Mouse (Mus musculus) liver, embryonic 13.5 days (tissue): Measurements from ENCODE around the gene Dohh. TPM values are rescaled to one million over a fixed set of nuclear protein-coding genes. Genes with fewer than 3 reads are reported as not detected.

ENCODE experiments used
- ATAC-seq: fragments of 200-750 bp; cut with Nextera tagmentation; 2 replicates; pipeline ENCODE4 v1.8.0; 2017; ENCODE audit warnings: low read depth, mild to moderate bottlenecking, moderate number of reproducible peaks, moderate library complexity
- DNase-seq: peaks from one replicate; pipeline ENCODE4 v3.0.0; 2022
- H3K27ac ChIP-seq: fragments of 300-500 bp; sonication (generic); 2 replicates; pipeline ENCODE4 v1.5.1; 2015; ENCODE audit warnings: moderate library complexity, mild to moderate bottlenecking, inconsistent platforms
- H3K27me3 ChIP-seq: fragments of 300-500 bp; sonication (generic); 2 replicates; pipeline ENCODE4 v1.6.1; 2015; ENCODE audit warnings: mild to moderate bottlenecking, inconsistent platforms
- H3K36me3 ChIP-seq: fragments of 300-500 bp; sonication (generic); 2 replicates; pipeline ENCODE4 v1.6.1; 2015; ENCODE audit warnings: mild to moderate bottlenecking, inconsistent platforms
- H3K4me1 ChIP-seq: fragments of 300-500 bp; sonication (generic); replicated peaks from 2 replicates; pipeline ENCODE4 v1.6.1; 2015; ENCODE audit warnings: inconsistent platforms
- H3K4me2 ChIP-seq: fragments of 300-500 bp; sonication (generic); 2 replicates; pipeline ENCODE4 v1.6.1; 2015; ENCODE audit warnings: inconsistent platforms, mild to moderate bottlenecking, moderate library complexity
- H3K4me3 ChIP-seq: fragments of 300-500 bp; sonication (generic); replicated peaks from 2 replicates; pipeline ENCODE4 v1.5.1; 2015; ENCODE audit warnings: mild to moderate bottlenecking, inconsistent platforms
- H3K9ac ChIP-seq: fragments of 300-500 bp; sonication (generic); 2 replicates; pipeline ENCODE4 v1.6.1; 2015; ENCODE audit warnings: mild to moderate bottlenecking, inconsistent platforms
- H3K9me3 ChIP-seq: fragments of 300-500 bp; sonication (generic); replicated peaks from 2 replicates; pipeline ENCODE4 v1.6.1; 2016; ENCODE audit warnings: inconsistent platforms
- WGBS: fragments of 180-500 bp; shearing (Covaris S2); methylation state at CpG from one replicate; pipeline ENCODE4 v1.1.7; 2015; ENCODE audit not compliant: insufficient replicate concordance; 5-methylcytosine and 5-hydroxymethylcytosine counted together
- polyA plus RNA-seq: library from polyadenylated mRNA; unstranded; fragments of >200 nt; fragmentation: Nextera tagmentation; extraction: Ambion mirVana; gene quantifications from 2 replicates; pipeline ENCODE4 v1.2.1, GENCODE M21; 2015

Gene Dohh
- polyA plus RNA-seq, 1 experiment from 2014 or later: 68.7 TPM

DNA sequence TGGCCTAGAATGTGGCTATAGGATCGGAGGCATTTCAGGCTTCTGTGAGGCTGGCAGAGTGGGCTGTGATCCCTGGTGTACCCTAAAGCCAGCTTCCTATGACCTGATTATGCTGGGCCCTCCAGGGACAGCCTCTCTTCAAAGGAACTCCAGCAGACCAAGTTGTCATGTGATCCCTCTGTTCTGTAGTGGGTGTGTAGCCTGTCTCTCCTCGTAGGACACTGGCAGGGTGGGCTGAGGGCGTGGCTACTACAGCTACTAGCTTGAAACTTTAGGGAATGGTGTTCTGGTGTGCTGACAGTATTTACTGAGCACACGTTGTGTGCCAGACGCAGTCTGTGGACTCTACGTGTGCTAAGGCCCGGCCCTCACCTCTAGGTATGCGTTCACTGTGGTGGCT lies 23.5 kb upstream of the Dohh start:
- no peaks in the 10 kb centered on the region for H3K9me3 ChIP-seq
- 70% methylated on average over 8 of the region's 8 CpGs for WGBS
- no peaks in the 10 kb centered on the region for H3K27me3 ChIP-seq
- H3K4me1 ChIP-seq: peaks cover 92% of the 10 kb centered on the region
- peak overlapping the region; percentile 98 for H3K27ac ChIP-seq
- ATAC-seq (no peak), DNase-seq (no peak)
- peak overlapping the region; percentile 95 for H3K4me2 ChIP-seq
- peaks cover 46% of the 10 kb centered on the region for H3K36me3 ChIP-seq
- peak overlapping the region; percentile 20 for H3K4me3 ChIP-seq
- H3K9ac ChIP-seq: peak overlapping the region; percentile 99

DNA sequence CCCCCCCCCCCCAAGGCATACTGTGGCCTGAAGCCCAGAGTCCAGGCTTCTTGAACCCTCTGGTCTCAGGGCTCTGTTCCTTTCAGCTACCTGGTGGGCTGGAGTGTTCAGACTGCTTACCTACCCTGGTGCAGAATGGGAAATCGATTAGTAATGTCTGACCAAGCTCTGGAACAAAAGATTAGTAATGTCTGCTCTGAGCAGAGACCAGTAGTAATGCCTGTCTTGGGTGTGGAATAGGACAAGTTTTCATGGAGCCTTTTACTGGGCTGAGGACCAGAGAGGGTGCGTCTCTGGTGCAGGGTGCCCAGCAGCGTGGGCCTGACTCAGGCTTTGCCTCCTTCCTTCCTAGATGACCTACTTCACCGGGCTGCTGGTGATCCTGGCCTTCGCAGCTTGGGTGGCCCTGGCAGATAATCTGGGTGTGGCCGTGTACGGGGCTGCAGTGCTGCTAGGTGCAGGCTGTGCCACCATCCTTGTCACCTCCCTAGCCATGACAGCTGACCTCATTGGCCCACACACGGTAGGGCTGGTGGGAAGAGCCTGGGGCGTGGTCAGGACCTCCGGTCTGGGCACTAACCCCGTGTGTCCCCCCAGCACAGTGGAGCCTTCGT lies 21.8 kb upstream of the Dohh start:
- Histone ChIP-seq H3K4me1 (peaks cover 96% of the 10 kb centered on the region), H3K4me3 (peak overlapping the region; percentile 29), H3K4me2 (peak overlapping the region; percentile 95), H3K9me3 (no peaks in the 10 kb centered on the region), H3K27ac (peak overlapping the region; percentile 98), H3K36me3 (peaks cover 60% of the 10 kb centered on the region), H3K9ac (peak overlapping the region; percentile 99), H3K27me3 (no peaks in the 10 kb centered on the region)
- ATAC-seq (peak; percentile 88), DNase-seq (peak; percentile 87)
- WGBS: 22% methylated on average over 12 of the region's 12 CpGs

DNA sequence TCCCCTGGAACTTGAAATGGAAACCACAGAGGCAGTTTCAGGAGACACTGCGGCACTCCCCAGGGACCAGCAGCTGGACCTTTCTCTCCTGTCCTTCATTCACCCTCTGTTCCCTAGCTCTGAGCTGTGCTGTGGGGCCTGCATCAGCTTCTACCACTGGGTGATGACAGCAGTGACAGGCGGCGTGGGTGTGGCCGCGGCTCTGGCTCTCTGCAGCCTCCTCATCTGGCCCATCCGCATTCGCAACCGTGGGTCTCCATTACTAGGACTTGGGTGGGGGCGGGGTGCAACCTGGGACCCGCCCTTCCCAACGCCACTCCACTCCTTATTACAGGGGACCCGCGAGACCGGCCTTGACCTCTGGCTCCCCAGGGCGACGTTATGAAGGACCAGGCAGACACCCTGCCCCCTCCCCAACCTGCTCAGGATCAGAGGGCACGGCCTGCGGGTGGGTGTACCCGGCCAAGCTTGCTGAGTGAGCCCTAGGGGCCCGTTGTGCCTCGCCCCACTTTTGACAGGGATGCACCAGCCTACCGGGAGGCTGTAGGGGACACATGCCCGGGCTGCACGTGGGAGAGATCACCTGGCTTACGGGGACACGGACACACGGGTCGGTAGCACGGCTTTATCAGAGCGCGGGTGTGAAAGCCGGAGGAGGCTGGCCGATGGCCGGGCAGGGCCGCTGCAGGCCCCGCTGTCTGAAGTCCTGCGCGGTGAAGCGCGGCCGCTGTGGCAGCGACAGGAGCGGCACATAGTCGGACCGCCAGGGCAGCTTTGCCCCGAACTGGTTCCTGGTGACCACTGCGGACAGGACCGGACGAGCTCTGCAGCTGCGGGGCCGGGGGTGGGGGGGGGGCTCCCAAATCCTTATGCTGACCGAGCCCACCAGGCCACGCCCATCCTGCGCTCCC lies 20.5 kb upstream of the Dohh start:
- peak; percentile 24 for ATAC-seq
- 55% methylated on average over 54 of the region's 54 CpGs for WGBS
- no peak for DNase-seq
- H3K4me2 ChIP-seq: peak overlapping the region; percentile 95
- H3K27ac ChIP-seq: peak overlapping the region; percentile 98
- H3K9me3 ChIP-seq: no peaks in the 10 kb centered on the region
- H3K9ac ChIP-seq: peak overlapping the region; percentile 99
- H3K4me3 ChIP-seq: peak overlapping the region; percentile 29
- H3K36me3 ChIP-seq: peaks cover 73% of the 10 kb centered on the region
- H3K27me3 ChIP-seq: no peaks in the 10 kb centered on the region
- peaks cover 96% of the 10 kb centered on the region for H3K4me1 ChIP-seq

DNA sequence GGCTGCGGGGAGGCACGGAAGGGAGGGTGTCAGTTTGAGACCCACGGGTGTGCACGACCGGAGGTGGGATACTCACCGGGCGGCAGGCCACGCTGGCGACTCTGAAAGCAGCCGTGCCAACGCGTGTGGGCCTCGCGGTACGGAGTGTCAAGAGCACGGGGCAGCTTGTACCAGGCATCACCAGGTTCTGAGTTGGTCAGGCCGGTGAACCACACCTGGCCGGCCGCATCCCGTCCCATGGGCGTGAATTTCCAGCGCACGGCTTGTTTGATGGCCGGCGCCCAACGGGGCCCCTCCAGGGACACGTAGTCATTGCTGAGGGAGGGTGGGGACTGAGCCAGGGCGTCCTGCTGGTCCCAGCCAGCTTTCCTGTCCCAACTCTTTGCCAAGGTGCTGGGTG lies 19.6 kb upstream of the Dohh start:
- Histone ChIP-seq H3K9me3 (no peaks in the 10 kb centered on the region), H3K4me1 (peaks cover 87% of the 10 kb centered on the region), H3K27me3 (no peaks in the 10 kb centered on the region), H3K4me3 (peak overlapping the region; percentile 29; the same call in 1 of the 2 replicates), H3K9ac (peak overlapping the region; percentile 99), H3K27ac (peak overlapping the region; percentile 98), H3K4me2 (peak overlapping the region; percentile 95), H3K36me3 (peaks cover 82% of the 10 kb centered on the region)
- ATAC-seq: no peak
- 47% methylated on average over 28 of the region's 28 CpGs for WGBS
- DNase-seq: no peak

DNA sequence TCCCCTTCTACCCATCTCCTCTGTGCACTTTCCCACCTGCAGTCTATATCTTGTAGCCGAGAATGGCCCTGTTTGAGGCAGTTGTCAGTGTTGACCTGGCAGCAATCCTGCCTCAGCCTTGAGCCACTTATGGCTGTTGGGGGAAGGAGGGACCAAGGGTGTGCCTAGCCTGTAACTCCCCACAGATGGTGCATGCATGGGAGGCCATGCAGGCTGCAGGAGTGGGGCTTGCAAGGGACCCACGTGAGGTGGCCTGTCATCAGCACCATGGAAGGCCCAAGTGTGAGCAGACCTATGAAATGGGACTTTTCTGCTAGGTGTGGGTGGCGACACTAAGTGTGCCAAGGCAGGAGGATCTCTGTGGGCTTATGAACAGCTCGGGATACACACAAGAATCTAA lies 19.2 kb upstream of the Dohh start:
- H3K27me3 ChIP-seq: no peaks in the 10 kb centered on the region
- H3K4me3 ChIP-seq: no peak overlapping the region
- H3K9me3 ChIP-seq: no peaks in the 10 kb centered on the region
- peak overlapping the region; percentile 95; the same call in 1 of the 2 replicates for H3K4me2 ChIP-seq
- peak overlapping the region; percentile 99 for H3K9ac ChIP-seq
- ATAC-seq (no peak), DNase-seq (no peak)
- peaks cover 82% of the 10 kb centered on the region for H3K36me3 ChIP-seq
- 48% methylated on average over 4 of the region's 4 CpGs for WGBS
- peak overlapping the region; percentile 98 for H3K27ac ChIP-seq
- peaks cover 82% of the 10 kb centered on the region for H3K4me1 ChIP-seq

DNA sequence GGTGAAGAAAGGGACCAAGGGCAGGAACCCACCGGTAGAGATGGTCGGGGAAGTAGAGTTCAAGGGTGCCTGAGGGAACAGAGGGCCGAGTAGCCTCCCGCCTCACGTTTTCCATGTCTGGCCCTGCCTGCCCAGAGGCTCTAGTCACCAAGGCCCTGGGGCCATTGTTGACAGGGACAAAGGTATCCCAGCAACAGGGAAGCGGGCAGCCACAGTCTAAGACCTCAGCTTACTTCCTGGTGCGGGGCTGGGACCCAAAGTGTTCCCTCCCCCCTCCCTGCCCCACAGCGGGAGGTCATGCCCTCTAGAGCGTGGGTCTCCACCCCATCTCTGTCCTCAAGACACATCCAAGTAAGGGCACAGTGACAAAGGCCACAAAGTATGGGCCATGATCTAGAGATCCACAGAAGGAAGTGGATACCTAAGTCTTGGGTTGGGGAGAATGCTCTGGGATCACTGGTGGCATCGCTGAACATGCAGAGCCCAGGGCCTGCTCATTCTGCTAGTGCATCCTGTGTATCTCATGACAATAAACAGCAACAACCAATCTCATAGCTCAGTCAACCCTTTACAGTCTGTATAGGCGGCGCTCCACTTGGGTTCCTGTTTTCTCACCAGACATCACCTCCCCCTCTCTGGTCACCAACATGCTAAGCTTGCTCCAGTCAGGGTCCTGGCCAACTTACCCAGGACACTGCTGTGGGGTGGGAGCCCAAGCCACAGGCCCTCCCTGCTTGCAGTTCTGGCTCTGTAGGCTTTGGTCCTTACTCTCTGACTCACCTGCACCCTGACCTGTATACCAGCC lies 18.4 kb upstream of the Dohh start, which contains the start of gene 4930404N11Rik:
4930404N11Rik (minus strand) TSS at position 145 of the 805 bp plus-strand sequence.
- H3K4me2 ChIP-seq: peak within 1 kb of the TSS; percentile 95
- H3K4me1 ChIP-seq: peaks cover 74% of the 10 kb centered on the region

DNA sequence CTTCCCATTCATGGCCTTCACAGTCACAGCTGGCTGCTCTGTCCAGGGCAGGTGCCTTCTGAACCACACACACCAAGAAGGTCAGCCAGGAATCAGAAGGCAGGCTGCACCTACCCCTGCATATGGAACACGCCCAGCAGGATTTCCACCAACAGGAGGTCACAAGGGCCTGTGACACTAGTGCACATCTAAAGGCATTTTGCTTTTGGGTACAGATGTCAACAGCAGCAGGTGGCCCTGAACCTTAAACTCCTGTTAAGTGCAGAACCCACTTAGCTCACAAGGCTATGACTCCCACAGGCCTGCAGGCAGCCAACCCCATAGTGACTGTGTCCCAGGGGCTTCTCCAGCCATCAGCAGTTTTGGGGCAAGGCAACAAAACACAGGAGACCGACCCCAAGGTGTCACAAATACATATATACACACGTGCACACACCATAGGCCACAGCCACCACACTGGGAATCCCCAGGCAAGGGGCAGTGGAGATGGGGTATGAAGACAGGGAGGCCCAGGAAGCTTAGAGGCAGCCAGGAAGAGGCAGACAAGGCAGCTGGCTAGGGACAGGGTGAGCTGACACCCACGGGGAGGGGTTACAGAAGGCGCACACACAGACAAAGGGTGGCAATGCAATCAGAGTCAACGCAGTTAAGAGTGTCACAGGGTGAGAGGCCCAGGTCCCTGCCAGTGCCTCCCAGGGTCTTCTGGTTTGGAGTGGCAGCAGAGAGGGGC lies 17.6 kb upstream of the Dohh start:
- no peak overlapping the region for H3K4me3 ChIP-seq
- no peak for ATAC-seq

More for the DNA sequence above, 18.4 kb upstream of the Dohh start, which contains the start of gene 4930404N11Rik:
- H3K9me3 ChIP-seq: no peaks in the 10 kb centered on the region
- peak within 1 kb of the TSS; percentile 29; the same call in 1 of the 2 replicates for H3K4me3 ChIP-seq
- 30% methylated on average over 12 of the region's 12 CpGs for WGBS
- ATAC-seq (no peak), DNase-seq (no peak)
- peak within 1 kb of the TSS; percentile 99 for H3K9ac ChIP-seq
- H3K27me3 ChIP-seq: no peaks in the 10 kb centered on the region
- peaks cover 82% of the 10 kb centered on the region for H3K36me3 ChIP-seq
- peak within 1 kb of the TSS; percentile 98 for H3K27ac ChIP-seq

DNA sequence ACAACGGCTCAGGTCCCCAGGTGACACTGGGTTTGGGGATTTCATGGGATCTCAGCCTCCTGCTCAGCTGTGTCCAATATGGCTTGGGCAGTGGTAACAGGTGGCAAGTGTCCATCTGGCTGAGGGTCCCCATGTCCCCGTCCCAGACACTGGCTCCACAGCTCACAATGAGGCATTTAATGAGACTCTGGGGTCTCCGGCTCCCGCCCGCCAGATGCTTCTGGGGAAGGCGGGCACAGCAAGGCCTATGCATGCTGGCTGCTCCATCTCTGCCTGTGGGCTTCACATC lies 17.1 kb upstream of the Dohh start:
- no peak for ATAC-seq
- Histone ChIP-seq H3K27me3 (no peaks in the 10 kb centered on the region), H3K4me2 (no peak overlapping the region), H3K27ac (peak overlapping the region; percentile 98), H3K36me3 (peaks cover 82% of the 10 kb centered on the region), H3K4me1 (peaks cover 64% of the 10 kb centered on the region), H3K4me3 (no peak overlapping the region), H3K9ac (0 out of 2 replicates have a peak overlapping the region, but pooled peaks have one; percentile 26), H3K9me3 (no peaks in the 10 kb centered on the region)
- 88% methylated on average over 6 of the region's 6 CpGs for WGBS
- DNase-seq: no peak

More for the DNA sequence above, 17.6 kb upstream of the Dohh start:
- no peak for DNase-seq
- Histone ChIP-seq H3K27ac (peak overlapping the region; percentile 98), H3K4me1 (peaks cover 67% of the 10 kb centered on the region), H3K9ac (peak overlapping the region; percentile 26; the same call in 1 of the 2 replicates), H3K4me2 (no peak overlapping the region), H3K9me3 (no peaks in the 10 kb centered on the region), H3K27me3 (no peaks in the 10 kb centered on the region), H3K36me3 (peaks cover 82% of the 10 kb centered on the region)
- WGBS: 60% methylated on average over 6 of the region's 6 CpGs

DNA sequence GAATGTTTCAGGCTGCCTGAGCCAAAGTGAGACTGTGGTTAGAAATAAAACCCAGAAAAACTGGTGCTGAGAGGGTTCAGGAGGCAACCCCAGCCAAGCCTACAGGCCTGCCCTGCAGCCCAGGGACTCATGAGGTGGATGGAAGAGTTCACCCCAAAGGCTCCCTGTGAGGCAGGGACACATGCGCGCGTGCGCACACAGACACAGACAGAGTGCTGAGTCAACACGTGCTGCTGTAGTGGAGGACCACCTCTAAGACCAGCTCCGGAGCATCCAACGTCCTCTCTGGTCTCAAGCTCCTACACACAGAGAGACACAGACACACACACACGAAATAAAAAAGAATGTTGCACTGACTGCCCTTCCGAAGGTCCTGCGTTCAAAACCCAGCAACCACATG lies 8.9 kb upstream of the Dohh start:
- H3K9me3 ChIP-seq: no peaks in the 10 kb centered on the region
- peak overlapping the region; percentile 89 for H3K4me2 ChIP-seq
- peak overlapping the region; percentile 61 for H3K27ac ChIP-seq
- H3K4me1 ChIP-seq: peaks cover 68% of the 10 kb centered on the region
- H3K9ac ChIP-seq: peak overlapping the region; percentile 44
- peaks cover 60% of the 10 kb centered on the region for H3K36me3 ChIP-seq
- 92% methylated on average over 10 of the region's 10 CpGs for WGBS
- H3K4me3 ChIP-seq: peak overlapping the region; percentile 89
- no peaks in the 10 kb centered on the region for H3K27me3 ChIP-seq
- ATAC-seq: no peak
- no peak for DNase-seq

DNA sequence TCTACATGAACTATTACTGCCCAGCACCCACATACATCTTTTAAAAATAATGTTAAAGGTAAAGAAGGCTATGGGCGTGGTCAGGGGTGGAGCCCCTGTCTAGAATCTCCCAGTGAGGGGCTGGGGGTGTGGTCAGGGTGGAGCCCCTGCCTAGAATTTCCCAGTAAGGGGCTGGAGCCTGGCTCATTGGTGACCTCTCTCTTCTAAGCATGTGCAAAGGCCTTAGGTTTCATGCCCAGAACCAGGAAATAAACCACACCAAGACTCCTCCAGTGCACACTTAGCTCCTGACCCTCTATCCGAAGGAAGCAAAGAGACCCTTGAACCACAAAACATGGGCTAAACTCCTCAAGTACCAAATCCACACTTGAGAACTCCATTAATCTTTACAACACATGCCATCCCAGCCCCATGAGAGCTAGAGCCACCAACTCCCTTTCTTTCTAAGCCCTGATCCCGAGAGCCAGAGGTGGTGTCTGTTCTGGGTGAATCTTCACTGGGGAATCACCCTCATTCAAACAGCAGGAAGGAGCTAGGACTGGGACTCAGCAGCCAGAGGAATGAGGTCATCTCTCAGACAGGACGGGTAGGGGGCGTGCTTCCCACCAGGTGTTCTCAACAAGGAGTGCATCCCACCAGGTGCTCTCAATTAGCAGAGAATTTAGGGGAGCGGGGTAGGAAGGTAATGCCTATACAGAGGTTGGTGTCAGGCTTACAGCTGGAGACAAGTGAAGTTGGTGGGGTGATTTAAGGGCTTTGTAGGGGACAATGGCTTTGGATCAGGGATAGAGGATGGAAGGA lies 7.5 kb upstream of the Dohh start:
- Histone ChIP-seq H3K4me3 (peak overlapping the region; percentile 89), H3K4me2 (peak overlapping the region; percentile 89), H3K9ac (peak overlapping the region; percentile 99), H3K27ac (peak overlapping the region; percentile 95), H3K4me1 (peaks cover 83% of the 10 kb centered on the region), H3K36me3 (peaks cover 46% of the 10 kb centered on the region), H3K9me3 (no peaks in the 10 kb centered on the region), H3K27me3 (no peaks in the 10 kb centered on the region)
- peak; percentile 37 for ATAC-seq
- 19% methylated on average over 6 of the region's 6 CpGs for WGBS
- DNase-seq: peak; percentile 75
